Comparison of ENCODE assay signal across 17 mouse cellular contexts in genomic region chr10:81273842-81274241, GRCm38 (mm10).
"Had no signal": no experiment of that assay in that cellular context is flagged by ENCODE, and none has a peak within 500 bp of the region (broad histone marks: within the 10 kb centered on the region; RNA-seq: fewer than 3 reads in every experiment).

No protein-coding gene starts in this region.

- H3K27ac ChIP-seq: lung, embryonic 15.5 days; macrophage; midbrain, embryonic 13.5 days; midbrain, embryonic 15.5 days; neural tube, embryonic 12.5 days; stomach, embryonic 15.5 days; stomach, postnatal 0 days had no signal

- H3K4me2 ChIP-seq: lung, embryonic 15.5 days; midbrain, embryonic 11.5 days; midbrain, embryonic 13.5 days; midbrain, embryonic 15.5 days; neural tube, embryonic 12.5 days; stomach, embryonic 15.5 days had no signal

- DNase-seq: lung, adult 2 months; lung, postnatal 14 days; lung, postnatal 36 days; right cerebral cortex, postnatal 14 days; thymus, adult 2 months; thymus, postnatal 25 days; thymus, postnatal 4 days had no signal

- H3K9ac ChIP-seq: lung, embryonic 15.5 days; midbrain, embryonic 13.5 days; midbrain, embryonic 15.5 days; neural tube, embryonic 12.5 days; stomach, embryonic 15.5 days had no signal

- H3K9me3 ChIP-seq: lung, embryonic 15.5 days; megakaryocyte, embryonic 14.5 days; midbrain, embryonic 13.5 days; midbrain, embryonic 15.5 days; neural tube, embryonic 12.5 days; stomach, embryonic 15.5 days had no signal

- H3K27me3 ChIP-seq: lung, embryonic 15.5 days; midbrain, embryonic 13.5 days; midbrain, embryonic 15.5 days; neural tube, embryonic 12.5 days; stomach, embryonic 15.5 days had no signal

- H3K4me3 ChIP-seq: lung, embryonic 15.5 days; midbrain, embryonic 13.5 days; midbrain, embryonic 15.5 days; neural tube, embryonic 12.5 days; stomach, embryonic 15.5 days had no signal

- ATAC-seq: lung, postnatal 0 days; midbrain, embryonic 13.5 days; midbrain, embryonic 15.5 days had no signal
